Mouse (Mus musculus) MEL (cell line): ENCODE results near the gene Adnp. TPM values are rescaled to one million over a fixed set of nuclear protein-coding genes. Genes with fewer than 3 reads are reported as not detected.

Experiments
- DNase-seq: peaks from one replicate; pipeline ENCODE4 v3.0.0; 2011; ENCODE audit warnings: low read depth, low spot score
- H3K27ac ChIP-seq: 2 replicates; pipeline ENCODE4 v1.5.1; 2012; ENCODE audit warnings: low read depth, mild to moderate bottlenecking, control low read depth, low read length, moderate library complexity; ENCODE audit not compliant: control insufficient read depth
- H3K27me3 ChIP-seq, 2 experiments: fragments of 150-350 bp in 1 of 2; sonication (generic) in 1 of 2; 2 replicates each; pipeline ENCODE4 v1.6.1; 2012; ENCODE audit warnings: low read length in 2 of 2, mild to moderate bottlenecking in 2 of 2, improper control_type of control experiment in 1 of 2, moderate library complexity in 1 of 2; ENCODE audit not compliant: insufficient read depth in 2 of 2, control insufficient read depth in 1 of 2
- H3K36me3 ChIP-seq, 2 experiments: 2 replicates each; pipeline ENCODE4 v1.6.1; 2012 to 2014; ENCODE audit warnings: low read length in 2 of 2, improper control_type of control experiment in 1 of 2, inconsistent platforms in 1 of 2, mild to moderate bottlenecking in 1 of 2; ENCODE audit not compliant: insufficient read depth in 2 of 2, control insufficient read depth in 1 of 2
- H3K4me1 ChIP-seq, 2 experiments: fragments of 150-350 bp in 1 of 2; sonication (generic) in 1 of 2; 2 replicates each; pipeline ENCODE4 v1.6.1; 2012; ENCODE audit warnings: low read length in 2 of 2, improper control_type of control experiment in 1 of 2, mild to moderate bottlenecking in 1 of 2; ENCODE audit not compliant: insufficient read depth in 2 of 2, control insufficient read depth in 1 of 2
- H3K4me3 ChIP-seq, 2 experiments: fragments of 150-350 bp in 1 of 2; sonication (generic) in 1 of 2; 2 replicates each; pipeline ENCODE4 v1.5.1; 2012; ENCODE audit warnings: low read depth in 2 of 2, low read length in 2 of 2, mild to moderate bottlenecking in 2 of 2, moderate library complexity in 2 of 2, control low read depth in 1 of 2, improper control_type of control experiment in 1 of 2; ENCODE audit not compliant: control insufficient read depth in 1 of 2, insufficient read depth in 1 of 2
- H3K79me2 ChIP-seq: 2 replicates; pipeline ENCODE4 v1.6.1; 2012; ENCODE audit warnings: mild to moderate bottlenecking, low read length, moderate library complexity; ENCODE audit not compliant: control insufficient read depth, poor library complexity, insufficient read depth
- H3K9ac ChIP-seq: 2 replicates; pipeline ENCODE4 v1.6.1; 2012; ENCODE audit warnings: low read depth, mild to moderate bottlenecking, control low read depth, low read length, moderate library complexity; ENCODE audit not compliant: control insufficient read depth, poor library complexity, severe bottlenecking
- H3K9me3 ChIP-seq: fragments of 150-350 bp; sonication (generic); replicated peaks from 2 replicates; pipeline ENCODE4 v1.6.1; 2012; ENCODE audit warnings: mild to moderate bottlenecking, low read length, improper control_type of control experiment, moderate library complexity; ENCODE audit not compliant: insufficient read depth
- BHLHE40 ChIP-seq: IDR thresholded peaks from 2 replicates; pipeline ENCODE4 v1.6.1; 2012; ENCODE audit warnings: low read depth, mild to moderate bottlenecking, inconsistent platforms, low read length, improper control_type of control experiment, borderline replicate concordance
- CHD1 ChIP-seq: IDR thresholded peaks from 2 replicates; pipeline ENCODE4 v1.6.1; 2012; ENCODE audit warnings: low read depth, mild to moderate bottlenecking, inconsistent platforms, low read length, improper control_type of control experiment
- CHD2 ChIP-seq: IDR thresholded peaks from 2 replicates; pipeline ENCODE4 v1.6.1; 2011; ENCODE audit warnings: low read length, improper control_type of control experiment
- CTCF ChIP-seq, 3 experiments: IDR thresholded peaks in 2 of 3; conservative IDR thresholded peaks in 1 of 3; 2 replicates each; pipeline ENCODE4 v1.5.1; 2011 to 2012; ENCODE audit warnings: low read length in 3 of 3, low read depth in 2 of 3, mild to moderate bottlenecking in 2 of 3, improper control_type of control experiment in 1 of 3, inconsistent platforms in 1 of 3, mixed read lengths in 1 of 3, moderate library complexity in 1 of 3; ENCODE audit not compliant: control insufficient read depth in 1 of 3, insufficient read depth in 1 of 3, poor library complexity in 1 of 3, severe bottlenecking in 1 of 3
- ELF1 ChIP-seq: IDR thresholded peaks from 2 replicates; pipeline ENCODE4 v1.6.1; 2014; ENCODE audit warnings: low read depth, mild to moderate bottlenecking, inconsistent platforms, low read length, improper control_type of control experiment, moderate library complexity
- EP300 ChIP-seq, 2 experiments: IDR thresholded peaks; 2 replicates each; pipeline ENCODE4 v1.6.1; 2011; ENCODE audit warnings: improper control_type of control experiment in 2 of 2, low read length in 2 of 2, low read depth in 1 of 2, mild to moderate bottlenecking in 1 of 2
- ETS1 ChIP-seq: IDR thresholded peaks from 2 replicates; pipeline ENCODE4 v1.6.1; 2012; ENCODE audit warnings: low read depth, mild to moderate bottlenecking, inconsistent platforms, low read length, improper control_type of control experiment, moderate library complexity
- GABPA ChIP-seq: IDR thresholded peaks from 2 replicates; pipeline ENCODE4 v1.6.1; 2012; ENCODE audit warnings: low read depth, mild to moderate bottlenecking, inconsistent platforms, low read length, improper control_type of control experiment, moderate library complexity
- GATA1 ChIP-seq: IDR thresholded peaks from 2 replicates; pipeline ENCODE4 v1.6.1; 2011; ENCODE audit warnings: low read depth, low read length, improper control_type of control experiment
- HCFC1 ChIP-seq: IDR thresholded peaks from 2 replicates; pipeline ENCODE4 v1.6.1; 2012; ENCODE audit warnings: low read depth, mild to moderate bottlenecking, inconsistent platforms, low read length, improper control_type of control experiment, moderate library complexity
- JUND ChIP-seq: IDR thresholded peaks from 2 replicates; pipeline ENCODE4 v1.6.1; 2011; ENCODE audit warnings: low read depth, mild to moderate bottlenecking, improper control_type of control experiment, low read length
- MAX ChIP-seq: IDR thresholded peaks from 2 replicates; pipeline ENCODE4 v1.6.1; 2011; ENCODE audit warnings: low read length, improper control_type of control experiment
- MAZ ChIP-seq: IDR thresholded peaks from 2 replicates; pipeline ENCODE4 v1.6.1; 2012; ENCODE audit warnings: low read depth, mild to moderate bottlenecking, inconsistent platforms, low read length, improper control_type of control experiment
- MEF2A ChIP-seq: IDR thresholded peaks from 2 replicates; pipeline ENCODE4 v1.6.1; 2014; ENCODE audit warnings: low read depth, mild to moderate bottlenecking, inconsistent platforms, low read length, improper control_type of control experiment; ENCODE audit not compliant: poor library complexity, insufficient replicate concordance, severe bottlenecking; ENCODE audit errors: extremely low read depth
- MXI1 ChIP-seq: IDR thresholded peaks from 2 replicates; pipeline ENCODE4 v1.6.1; 2011; ENCODE audit warnings: mild to moderate bottlenecking, low read depth, low read length, improper control_type of control experiment
- MYC ChIP-seq: IDR thresholded peaks from 2 replicates; pipeline ENCODE4 v1.6.1; 2011; ENCODE audit warnings: low read depth, mild to moderate bottlenecking, low read length, improper control_type of control experiment, moderate library complexity
- NELFE ChIP-seq: IDR thresholded peaks from 2 replicates; pipeline ENCODE4 v1.6.1; 2011; ENCODE audit warnings: low read depth, low read length, improper control_type of control experiment
- NRF1 ChIP-seq: IDR thresholded peaks from 2 replicates; pipeline ENCODE4 v1.6.1; 2014; ENCODE audit warnings: low read depth, mild to moderate bottlenecking, inconsistent platforms, low read length, improper control_type of control experiment, moderate library complexity; ENCODE audit not compliant: poor library complexity, insufficient read depth, severe bottlenecking
- POLR2A ChIP-seq, 2 experiments: IDR thresholded peaks; 2 replicates each; pipeline ENCODE4 v1.6.1; 2011 to 2012; ENCODE audit warnings: low read length in 2 of 2, mild to moderate bottlenecking in 2 of 2, control low read depth in 1 of 2, improper control_type of control experiment in 1 of 2, low read depth in 1 of 2, moderate library complexity in 1 of 2; ENCODE audit not compliant: control insufficient read depth in 1 of 2, insufficient read depth in 1 of 2, poor library complexity in 1 of 2
- POLR2AphosphoS2 ChIP-seq: IDR thresholded peaks from 2 replicates; pipeline ENCODE4 v1.6.1; 2011; ENCODE audit warnings: low read length, improper control_type of control experiment
- POLR2AphosphoS5 ChIP-seq: IDR thresholded peaks from 2 replicates; pipeline ENCODE4 v1.6.1; 2012; ENCODE audit warnings: low read depth, borderline replicate concordance, mild to moderate bottlenecking, inconsistent platforms, low read length, moderate library complexity, mixed read lengths
- RAD21 ChIP-seq: IDR thresholded peaks from 2 replicates; pipeline ENCODE4 v1.6.1; 2011; ENCODE audit warnings: mild to moderate bottlenecking, low read depth, low read length, improper control_type of control experiment
- RCOR1 ChIP-seq: IDR thresholded peaks from 2 replicates; pipeline ENCODE4 v1.6.1; 2012; ENCODE audit warnings: low read depth, mild to moderate bottlenecking, inconsistent platforms, low read length, improper control_type of control experiment
- SIN3A ChIP-seq: IDR thresholded peaks from 2 replicates; pipeline ENCODE4 v1.6.1; 2012; ENCODE audit warnings: low read length, improper control_type of control experiment, inconsistent platforms
- SMC3 ChIP-seq: IDR thresholded peaks from 2 replicates; pipeline ENCODE4 v1.6.1; 2011; ENCODE audit warnings: low read depth, low read length, improper control_type of control experiment
- TAL1 ChIP-seq: IDR thresholded peaks from 2 replicates; pipeline ENCODE4 v1.6.1; 2012; ENCODE audit warnings: mild to moderate bottlenecking, inconsistent platforms, low read length, moderate library complexity, mixed read lengths
- TBP ChIP-seq: IDR thresholded peaks from 2 replicates; pipeline ENCODE4 v1.8.0; 2011; ENCODE audit warnings: low read depth, low read length, improper control_type of control experiment
- TCF12 ChIP-seq: IDR thresholded peaks from 2 replicates; pipeline ENCODE4 v1.6.1; 2014; ENCODE audit warnings: low read depth, mild to moderate bottlenecking, inconsistent platforms, low read length, improper control_type of control experiment, moderate library complexity
- UBTF ChIP-seq: IDR thresholded peaks from 2 replicates; pipeline ENCODE4 v1.6.1; 2012; ENCODE audit warnings: low read depth, mild to moderate bottlenecking, inconsistent platforms, low read length, improper control_type of control experiment, moderate library complexity, borderline replicate concordance; ENCODE audit not compliant: insufficient read depth
- USF2 ChIP-seq, 2 experiments: IDR thresholded peaks; 2 replicates each; pipeline ENCODE4 v1.6.1; 2011 to 2012; ENCODE audit warnings: improper control_type of control experiment in 2 of 2, low read length in 2 of 2, borderline replicate concordance in 1 of 2, inconsistent platforms in 1 of 2, low read depth in 1 of 2, mild to moderate bottlenecking in 1 of 2; ENCODE audit not compliant: insufficient read depth in 1 of 2
- ZC3H11A ChIP-seq: IDR thresholded peaks from 2 replicates; pipeline ENCODE4 v1.6.1; 2012; ENCODE audit warnings: low read depth, mild to moderate bottlenecking, inconsistent platforms, low read length, improper control_type of control experiment
- ZKSCAN1 ChIP-seq: IDR thresholded peaks from 2 replicates; pipeline ENCODE4 v1.6.1; 2012; ENCODE audit warnings: low read depth, mild to moderate bottlenecking, inconsistent platforms, low read length, improper control_type of control experiment, moderate library complexity
- ZMIZ1 ChIP-seq: IDR thresholded peaks from 2 replicates; pipeline ENCODE4 v1.6.1; 2012; ENCODE audit warnings: low read depth, mild to moderate bottlenecking, inconsistent platforms, low read length, improper control_type of control experiment, moderate library complexity
- ZNF384 ChIP-seq: IDR thresholded peaks from 2 replicates; pipeline ENCODE4 v1.6.1; 2012; ENCODE audit warnings: low read depth, mild to moderate bottlenecking, inconsistent platforms, low read length, improper control_type of control experiment
- polyA plus RNA-seq, 2 experiments: library from polyadenylated mRNA; stranded (reverse) in 1 of 2; unstranded in 1 of 2; fragments of >175 nt in 1 of 2; fragments of >200 nt in 1 of 2; gene quantifications; 2 replicates each; pipeline versions ENCODE4 v1.2.1 to v1.2.4; 2012; ENCODE audit warnings: low replicate concordance in 2 of 2, low read depth in 1 of 2; ENCODE audit not compliant: insufficient read length in 2 of 2, insufficient read depth in 1 of 2, missing spikeins in 1 of 2
- total RNA-seq: library from RNA; depleted of rRNA; stranded (reverse); fragments of 300-350 nt; gene quantifications from 2 replicates; pipeline ENCODE4 v1.2.3, GENCODE M21; 2012

The Adnp gene
- total and polyA plus RNA-seq, 3 experiments = 2.3 to 29.4 (median 11.9) TPM

GRCm38 (mm10) chr2:168230026-168230728 lies 23.3 kb upstream of the Adnp start, which contains the start of the genes Gm20716, Dpm1 and Mocs3:
TSS of gene Gm20716 (minus strand) at chr2:168230364.
TSS of gene Dpm1 (minus strand) at chr2:168230591.
TSS of gene Mocs3 (plus strand) at chr2:168230622.
- Histone ChIP-seq H3K9ac (peak within 1 kb of the TSS; percentile 96), H3K36me3 (peaks cover 12 to 17% of the 10 kb centered on the region in 2 experiments), H3K9me3 (no peaks in the 10 kb centered on the region), H3K4me3 (peak within 1 kb of the TSS; percentile 93 to 95), H3K27ac (peak within 1 kb of the TSS; percentile 84), H3K4me1 (peaks cover 3 to 10% of the 10 kb centered on the region in 2 experiments), H3K79me2 (peaks cover 38% of the 10 kb centered on the region), H3K27me3 (no peaks in the 10 kb centered on the region)
- peak; percentile 92 for DNase-seq
- TF ChIP-seq CTCF (IDR thresholded peaks at IDR 0.05 in 2 of 3, conservative IDR thresholded peaks at IDR 0.05 in 1 of 3; ENCODE audit: control insufficient read depth in 1 of 3, insufficient read depth in 1 of 3, low read depth in 2 of 3, low read length in 3 of 3, poor library complexity in 1 of 3, severe bottlenecking in 1 of 3) = 0 out of 6 replicates have a peak, but pooled peaks of 1 of the 3 experiments have one; percentile 5
- TF ChIP-seq TBP = peak; percentile 67
- peak; percentile 56; the same call in 1 of the 2 replicates for TF ChIP-seq MAX
- no peak for TF ChIP-seq TAL1
- 0 out of 2 replicates have a peak, but pooled peaks have one; percentile 25 for TF ChIP-seq MYC
- peak; percentile 68 for TF ChIP-seq ELF1
- TF ChIP-seq MAZ = no peak
- no peak for TF ChIP-seq GABPA
- peak; percentile 85 for TF ChIP-seq HCFC1
- no peak; the same call in 1 of the 2 replicates for TF ChIP-seq BHLHE40
- no peak for TF ChIP-seq USF2 (IDR thresholded peaks at IDR 0.05; ENCODE audit: borderline replicate concordance in 1 of 2, insufficient read depth in 1 of 2, low read depth in 1 of 2, low read length in 2 of 2)
- TF ChIP-seq CHD1 = peak; percentile 99
- no peak for TF ChIP-seq CHD2
- no peak for TF ChIP-seq JUND
- TF ChIP-seq ZKSCAN1 = no peak
- no peak for TF ChIP-seq MEF2A
- TF ChIP-seq EP300 (IDR thresholded peaks at IDR 0.05; ENCODE audit: low read depth in 1 of 2, low read length in 2 of 2) = 0 out of 4 replicates have a peak, but pooled peaks of 1 of the 2 experiments have one; percentile 8
- TF ChIP-seq GATA1 = no peak
- no peak for TF ChIP-seq UBTF
- peak; percentile 88; the same call in 1 of the 2 replicates for TF ChIP-seq ZMIZ1
- TF ChIP-seq NELFE = peak; percentile 94
- peak; percentile 86 for TF ChIP-seq SIN3A
- peak; percentile 81 for TF ChIP-seq MXI1
- TF ChIP-seq ZC3H11A = no peak
- peak; percentile 86 to 95; a peak in 3 of 4 replicates for TF ChIP-seq POLR2A (IDR thresholded peaks at IDR 0.05; ENCODE audit: control insufficient read depth in 1 of 2, insufficient read depth in 1 of 2, low read depth in 1 of 2, low read length in 2 of 2, poor library complexity in 1 of 2)
- TF ChIP-seq NRF1 = no peak
- no peak for TF ChIP-seq ZNF384
- peak; percentile 54; the same call in 1 of the 2 replicates for TF ChIP-seq TCF12
- peak; percentile 92 for TF ChIP-seq POLR2AphosphoS2
- no peak for TF ChIP-seq ETS1
- TF ChIP-seq SMC3 = no peak
- TF ChIP-seq POLR2AphosphoS5 = no peak
- no peak for TF ChIP-seq RAD21
- no peak for TF ChIP-seq RCOR1
